Mouse (Mus musculus) embryonic facial prominence, embryonic 14.5 days (tissue): ENCODE results near the gene Avil. TPM values are rescaled to one million over a fixed set of nuclear protein-coding genes. Genes with fewer than 3 reads are reported as not detected.
A peak's percentile ranks its signal among the peaks of the same experiment; 100 is the strongest.

Experiments
- ATAC-seq: fragments of 200-750 bp; cut with Nextera tagmentation; 2 replicates; pipeline ENCODE4 v1.8.0; 2017; ENCODE audit warnings: low read depth, moderate number of reproducible peaks, moderate TSS enrichment
- DNase-seq: peaks from one replicate; pipeline ENCODE4 v3.0.0-alpha.2; 2015; ENCODE audit warnings: low spot score
- H3K27ac ChIP-seq: fragments of 300-500 bp; sonication (generic); replicated peaks from 2 replicates; pipeline ENCODE4 v1.5.1; 2014; ENCODE audit warnings: low read depth, mild to moderate bottlenecking, low read length, moderate library complexity
- H3K27me3 ChIP-seq: fragments of 300-500 bp; sonication (generic); replicated peaks from 2 replicates; pipeline ENCODE4 v1.6.1; 2014; ENCODE audit warnings: low read length; ENCODE audit not compliant: control insufficient read depth, insufficient read depth
- H3K36me3 ChIP-seq: fragments of 300-500 bp; sonication (generic); 2 replicates; pipeline ENCODE4 v1.6.1; 2014; ENCODE audit warnings: low read length, mixed read lengths; ENCODE audit not compliant: control insufficient read depth, insufficient read depth
- H3K4me1 ChIP-seq: fragments of 300-500 bp; sonication (generic); 2 replicates; pipeline ENCODE4 v1.6.1; 2014; ENCODE audit warnings: antibody characterized with exemption, low read length; ENCODE audit not compliant: control insufficient read depth, insufficient read depth
- H3K4me2 ChIP-seq: fragments of 300-500 bp; sonication (generic); 2 replicates; pipeline ENCODE4 v1.6.1; 2014; ENCODE audit warnings: low read depth, mild to moderate bottlenecking, low read length, moderate library complexity, mixed read lengths
- H3K4me3 ChIP-seq: fragments of 300-500 bp; sonication (generic); 2 replicates; pipeline ENCODE4 v1.5.1; 2014; ENCODE audit warnings: low read depth, mild to moderate bottlenecking, low read length
- H3K9ac ChIP-seq: fragments of 300-500 bp; sonication (generic); 2 replicates; pipeline ENCODE4 v1.6.1; 2014; ENCODE audit warnings: low read depth, mild to moderate bottlenecking, low read length, moderate library complexity, mixed read lengths
- H3K9me3 ChIP-seq: fragments of 300-500 bp; sonication (generic); 2 replicates; pipeline ENCODE4 v1.6.1; 2016; ENCODE audit warnings: low read length; ENCODE audit not compliant: control insufficient read depth
- WGBS: fragments of 180-500 bp; shearing (Covaris S2); extraction: QIAGEN DNeasy Blood & Tissue Kit; methylation state at CpG from one replicate; pipeline ENCODE4 v1.1.7; 2014; 5-methylcytosine and 5-hydroxymethylcytosine counted together
- polyA plus RNA-seq: library from polyadenylated mRNA; unstranded; fragments of >200 nt; fragmentation: Nextera tagmentation; extraction: Ambion mirVana; gene quantifications from 2 replicates; pipeline ENCODE4 v1.2.1, GENCODE M21; 2014

The Avil gene
- polyA plus RNA-seq, 1 experiment from 2014 or later = 7.8 TPM

- Histone ChIP-seq H3K4me2 (peak overlapping the region; percentile 91), H3K4me3 (peak overlapping the region; percentile 98), H3K9ac (peak overlapping the region; percentile 98), H3K36me3 (peaks cover 7% of the 10 kb centered on the region; the same call in 1 of the 2 replicates), H3K9me3 (no peaks in the 10 kb centered on the region), H3K27ac (peak overlapping the region; percentile 99), H3K4me1 (peaks cover 42% of the 10 kb centered on the region), H3K27me3 (no peaks in the 10 kb centered on the region)
- DNase-seq = no peak
- WGBS = 0% methylated on average over 6 of the region's 62 CpGs
- ATAC-seq = no peak
These were observed 21.3 kb upstream of the Avil start for GRCm38 (mm10) chr10:126979121-126979635.

GRCm38 (mm10) chr10:126979636-126980151 is 20.8 kb upstream of the Avil start:
- under 1% methylated on average over 17 of the region's 57 CpGs for WGBS
- H3K4me2 ChIP-seq = peak overlapping the region; percentile 91
- DNase-seq (peak; percentile 38), ATAC-seq (no peak)
- H3K36me3 ChIP-seq = peaks cover 7% of the 10 kb centered on the region; the same call in 1 of the 2 replicates
- no peaks in the 10 kb centered on the region for H3K9me3 ChIP-seq
- H3K9ac ChIP-seq = peak overlapping the region; percentile 98
- H3K27ac ChIP-seq = peak overlapping the region; percentile 99
- H3K4me3 ChIP-seq = peak overlapping the region; percentile 98
- peaks cover 47% of the 10 kb centered on the region for H3K4me1 ChIP-seq
- H3K27me3 ChIP-seq = no peaks in the 10 kb centered on the region

DNA sequence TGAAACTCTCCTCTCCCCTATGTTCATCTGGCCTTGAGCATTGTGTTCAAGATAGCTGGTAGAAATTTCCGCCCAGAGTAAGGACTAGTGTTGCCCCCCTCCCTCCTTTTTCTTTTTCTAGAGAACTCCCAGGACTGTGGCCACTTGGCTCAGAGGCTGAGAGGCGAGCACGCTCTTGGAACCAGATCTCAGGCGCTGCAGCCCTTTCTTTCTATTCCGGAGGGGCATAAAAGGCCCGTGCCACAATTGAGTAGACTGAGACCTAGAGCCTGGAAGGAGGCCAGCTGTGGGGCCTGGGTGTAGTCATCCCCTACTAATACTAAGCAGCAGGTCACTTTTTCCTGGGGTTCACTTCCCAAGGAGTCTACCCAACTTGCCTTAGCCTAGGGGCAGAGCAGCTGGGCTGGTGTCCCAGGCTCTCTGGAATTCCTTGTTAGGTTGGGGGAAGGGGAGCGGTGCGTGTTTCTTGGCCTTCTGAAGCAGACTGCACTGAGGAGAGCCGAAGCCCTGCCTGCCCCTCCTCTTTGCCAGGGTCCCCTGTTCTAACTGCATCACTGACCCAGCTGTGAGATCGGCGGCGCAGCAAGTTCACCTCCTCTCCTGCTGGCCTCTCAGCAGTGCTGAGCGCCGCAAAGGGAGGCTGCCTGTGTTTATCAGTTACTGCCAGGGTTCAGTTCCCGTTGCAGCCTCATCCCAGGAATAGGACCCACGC is 20.1 kb upstream of the Avil start:
- DNase-seq = peak; percentile 80
- Histone ChIP-seq H3K27me3 (no peaks in the 10 kb centered on the region), H3K27ac (peak overlapping the region; percentile 99), H3K4me1 (peaks cover 54% of the 10 kb centered on the region), H3K9ac (peak overlapping the region; percentile 98), H3K9me3 (no peaks in the 10 kb centered on the region), H3K4me2 (peak overlapping the region; percentile 91), H3K4me3 (peak overlapping the region; percentile 98), H3K36me3 (peaks cover 7% of the 10 kb centered on the region; the same call in 1 of the 2 replicates)
- no peak; the same call in 1 of the 2 replicates for ATAC-seq
- WGBS = 1% methylated on average over 16 of the region's 16 CpGs

DNA sequence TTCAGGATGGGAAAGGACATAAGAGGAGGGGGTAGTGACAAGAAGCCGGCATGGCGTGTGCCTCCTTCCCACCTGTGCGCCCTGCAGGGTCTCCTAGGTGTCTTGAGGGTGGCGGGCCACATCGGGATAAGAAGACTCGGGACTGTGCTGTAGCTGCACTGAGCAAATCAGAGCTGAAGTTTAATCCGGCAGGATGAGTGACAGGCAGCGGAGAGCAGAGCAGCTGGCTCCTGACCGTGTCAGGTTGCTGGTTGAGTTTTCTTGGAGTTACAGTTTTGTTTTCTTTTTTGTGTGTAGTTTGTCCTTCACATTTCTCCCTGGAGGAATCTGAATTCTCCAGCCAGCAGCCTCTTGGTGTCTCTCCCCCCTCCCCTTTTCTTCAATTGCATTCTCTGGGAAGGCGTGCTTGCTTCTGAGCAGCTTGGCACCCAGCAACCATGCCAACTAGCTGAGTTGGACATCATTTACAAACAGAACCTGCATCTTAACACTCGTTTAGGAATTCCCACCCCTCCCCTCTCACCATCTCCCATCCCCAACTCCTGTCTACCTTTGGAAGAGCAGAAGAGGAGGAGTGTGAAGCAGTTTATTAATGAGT is 19.5 kb upstream of the Avil start:
- Histone ChIP-seq H3K9me3 (no peaks in the 10 kb centered on the region), H3K4me1 (peaks cover 60% of the 10 kb centered on the region), H3K4me2 (peak overlapping the region; percentile 91), H3K9ac (peak overlapping the region; percentile 98), H3K4me3 (peak overlapping the region; percentile 98), H3K36me3 (peaks cover 7% of the 10 kb centered on the region; the same call in 1 of the 2 replicates), H3K27ac (peak overlapping the region; percentile 99), H3K27me3 (no peaks in the 10 kb centered on the region)
- ATAC-seq = no peak
- DNase-seq = peak; percentile 63
- WGBS = 6% methylated on average over 11 of the region's 11 CpGs

GRCm38 (mm10) chr10:126981746-126982145 is 18.8 kb upstream of the Avil start:
- H3K9ac ChIP-seq = peak overlapping the region; percentile 98
- peaks cover 7% of the 10 kb centered on the region; the same call in 1 of the 2 replicates for H3K36me3 ChIP-seq
- H3K4me3 ChIP-seq = peak overlapping the region; percentile 98
- no peaks in the 10 kb centered on the region for H3K9me3 ChIP-seq
- no peak for ATAC-seq
- H3K4me2 ChIP-seq = peak overlapping the region; percentile 91
- WGBS = 49% methylated on average over 3 of the region's 3 CpGs
- peak; percentile 71 for DNase-seq
- H3K27me3 ChIP-seq = no peaks in the 10 kb centered on the region
- peaks cover 68% of the 10 kb centered on the region for H3K4me1 ChIP-seq
- peak overlapping the region; percentile 53; the same call in 1 of the 2 replicates for H3K27ac ChIP-seq

- Histone ChIP-seq H3K27ac (peak overlapping the region; percentile 77; the same call in 1 of the 2 replicates), H3K4me3 (peak overlapping the region; percentile 98), H3K9ac (peak overlapping the region; percentile 98), H3K9me3 (no peaks in the 10 kb centered on the region), H3K36me3 (peaks cover 7% of the 10 kb centered on the region; the same call in 1 of the 2 replicates), H3K4me2 (peak overlapping the region; percentile 91), H3K4me1 (peaks cover 75% of the 10 kb centered on the region), H3K27me3 (no peaks in the 10 kb centered on the region)
- ATAC-seq = no peak
- no peak for DNase-seq
- WGBS = 44% methylated on average over 14 of the region's 14 CpGs
These were observed 17.2 kb upstream of the Avil start for GRCm38 (mm10) chr10:126983193-126983725.

- Histone ChIP-seq H3K9ac (peak overlapping the region; percentile 98; the same call in 1 of the 2 replicates), H3K27me3 (no peaks in the 10 kb centered on the region), H3K4me1 (peaks cover 77% of the 10 kb centered on the region), H3K9me3 (no peaks in the 10 kb centered on the region), H3K4me2 (peak overlapping the region; percentile 91), H3K4me3 (peak overlapping the region; percentile 98), H3K27ac (peak overlapping the region; percentile 77), H3K36me3 (peaks cover 7% of the 10 kb centered on the region; the same call in 1 of the 2 replicates)
- 24% methylated on average over 5 of the region's 5 CpGs for WGBS
- peak; percentile 87 for DNase-seq
- ATAC-seq = peak; percentile 56
These were observed 16.1 kb upstream of the Avil start for GRCm38 (mm10) chr10:126984189-126985004.
